Mouse (Mus musculus) heart, adult 18-20 months (tissue): ENCODE results near the gene Asdurf. TPM values are rescaled to one million over a fixed set of nuclear protein-coding genes. Genes with fewer than 3 reads are reported as not detected.
"Not testable (repeated sequence)": the region's sequence is repeated elsewhere in the genome, so short reads cannot be mapped to it uniquely, and the experiment has no call there.

Source experiments
- DNase-seq, 2 experiments: peaks; one replicate each; pipeline ENCODE4 v3.0.0; 2021 to 2022; ENCODE audit warnings: mixed read lengths in 1 of 2
- long read RNA-seq, 2 experiments: library from polyadenylated mRNA; stranded (forward); transcript quantifications; one replicate each; pipeline ENCODE4 v2.0.0; 2021
- total RNA-seq, 2 experiments: library from RNA; stranded (reverse); gene quantifications; 2 replicates each; pipeline ENCODE4 v1.2.3; 2021

Gene Asdurf
- total RNA-seq, result not detected
- long read RNA-seq, experiment 1, partial matches to known transcripts, result 0 of 4 reads
- long read RNA-seq, experiment 1, other reads (novel, unspliced or antisense), result 0 of 4 reads
- long read RNA-seq, experiment 2, partial matches to known transcripts, result 0 of 1 reads
- long read RNA-seq, experiment 2, other reads (novel, unspliced or antisense), result 0 of 1 reads

DNA sequence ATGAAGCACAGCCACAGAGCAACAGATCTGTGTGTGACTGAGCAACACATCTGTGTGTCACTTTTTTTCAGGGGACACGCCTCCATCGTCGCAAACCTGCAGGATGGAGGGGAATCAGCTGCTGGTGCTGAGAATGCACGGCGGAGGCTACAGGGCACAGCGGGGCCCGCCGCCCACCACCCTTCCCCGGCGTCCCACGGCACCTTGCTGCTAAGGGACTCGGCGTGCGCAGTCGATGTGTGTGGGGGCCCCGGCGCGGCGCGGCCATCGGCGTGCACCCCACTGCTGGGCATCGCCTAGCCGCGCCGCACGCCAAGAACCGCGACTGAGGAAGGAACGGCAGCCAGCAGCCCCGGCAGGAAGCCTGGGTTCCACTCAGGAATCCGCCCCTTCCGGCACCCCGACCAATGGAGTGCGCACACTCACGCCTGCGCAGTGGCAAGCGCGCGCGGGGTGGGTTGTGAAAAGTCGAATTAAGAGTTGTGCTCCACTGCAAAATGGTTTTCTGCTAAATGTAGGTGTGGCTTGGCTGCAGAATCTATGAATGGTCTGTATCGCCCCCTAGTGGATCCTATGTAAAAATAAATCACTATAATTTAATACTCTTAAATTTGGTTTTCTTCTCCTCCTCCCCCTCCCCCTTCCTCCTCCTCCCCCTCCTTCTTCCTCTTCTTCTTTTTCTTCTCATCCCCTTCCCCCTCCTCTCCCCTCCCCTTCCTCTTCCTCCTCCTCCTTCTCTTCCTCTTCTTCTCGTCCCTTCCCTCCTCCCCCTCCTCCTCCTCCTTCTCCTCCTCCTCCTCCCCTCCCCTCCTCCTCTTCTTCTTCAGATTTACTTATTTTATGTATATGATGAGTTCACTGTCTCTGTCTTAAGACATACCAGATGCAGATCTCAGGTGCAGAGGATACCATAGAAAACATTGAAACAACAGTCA lies at the start of gene Asdurf, which contains the start of the genes Gm28551 and Asnsd1:
Gene Asdurf (minus strand): TSS at position 293 of the 935 bp plus-strand sequence.
Gene Gm28551 (minus strand): TSS at position 341 of the 935 bp plus-strand sequence.
Gene Asnsd1 (minus strand): TSS at position 426 of the 935 bp plus-strand sequence.
- peak; percentile 98 to 100 for DNase-seq

DNA sequence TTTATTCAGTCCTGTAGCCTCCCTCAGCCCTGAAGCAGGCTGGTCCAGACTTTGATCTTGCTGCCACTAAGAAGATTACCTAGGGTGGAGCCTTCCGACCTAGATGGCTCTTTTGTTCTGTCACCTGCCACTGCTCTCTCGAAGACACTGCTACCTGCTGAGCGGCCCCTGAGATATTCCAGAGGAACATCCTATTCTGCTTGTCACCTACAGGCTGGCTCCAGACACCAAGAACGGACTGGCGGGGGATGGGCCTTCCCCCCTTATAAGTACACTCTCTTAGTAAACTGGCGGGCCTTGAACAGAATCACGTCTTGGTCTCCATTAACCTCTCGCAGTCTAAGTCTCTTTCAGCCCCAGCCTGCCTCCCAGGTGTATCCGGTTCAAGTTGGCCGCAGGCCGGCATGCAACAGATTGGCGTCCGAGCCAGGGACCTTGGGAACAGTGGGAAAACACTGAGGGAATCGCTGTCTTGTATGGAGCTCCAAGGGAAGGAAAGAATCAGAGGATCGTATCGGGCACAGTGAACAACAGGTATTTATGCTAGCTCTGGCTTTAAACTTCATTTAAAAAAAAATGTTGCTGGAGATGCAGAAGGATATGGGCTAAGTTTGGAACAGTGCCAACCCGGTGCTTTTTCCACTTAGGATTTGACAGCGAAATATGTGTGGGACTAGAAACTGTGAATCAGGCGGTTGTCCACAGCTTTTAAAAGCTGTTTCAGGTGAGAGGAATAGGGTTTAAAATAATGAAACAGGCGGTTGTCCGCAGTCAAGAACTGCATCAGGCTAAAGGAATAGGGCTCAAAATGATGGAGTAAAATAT lies 41.7 kb upstream of the Asdurf start:
- DNase-seq, result peak; percentile 8 to 15

DNA sequence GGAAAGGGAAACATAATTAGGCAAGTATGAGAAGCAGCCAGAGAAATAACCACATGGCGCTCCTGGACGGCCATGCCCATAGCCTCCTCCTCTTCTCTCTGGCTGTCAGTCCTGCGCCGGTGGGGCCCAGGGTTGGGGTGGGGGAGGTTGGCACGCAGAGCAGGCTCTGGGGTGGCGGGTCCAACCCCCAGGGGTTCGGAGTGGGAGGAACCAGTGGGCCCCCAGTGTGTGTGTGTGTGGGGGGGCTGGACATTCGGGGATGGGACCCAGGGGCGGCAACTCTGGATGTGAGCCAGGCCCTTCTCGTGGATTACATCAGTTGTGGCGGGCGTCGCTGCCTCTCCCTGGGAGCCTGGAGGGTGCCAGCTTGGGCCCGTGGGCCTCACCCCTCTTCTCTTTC lies 36.3 kb upstream of the Asdurf start:
- no peak for DNase-seq

DNA sequence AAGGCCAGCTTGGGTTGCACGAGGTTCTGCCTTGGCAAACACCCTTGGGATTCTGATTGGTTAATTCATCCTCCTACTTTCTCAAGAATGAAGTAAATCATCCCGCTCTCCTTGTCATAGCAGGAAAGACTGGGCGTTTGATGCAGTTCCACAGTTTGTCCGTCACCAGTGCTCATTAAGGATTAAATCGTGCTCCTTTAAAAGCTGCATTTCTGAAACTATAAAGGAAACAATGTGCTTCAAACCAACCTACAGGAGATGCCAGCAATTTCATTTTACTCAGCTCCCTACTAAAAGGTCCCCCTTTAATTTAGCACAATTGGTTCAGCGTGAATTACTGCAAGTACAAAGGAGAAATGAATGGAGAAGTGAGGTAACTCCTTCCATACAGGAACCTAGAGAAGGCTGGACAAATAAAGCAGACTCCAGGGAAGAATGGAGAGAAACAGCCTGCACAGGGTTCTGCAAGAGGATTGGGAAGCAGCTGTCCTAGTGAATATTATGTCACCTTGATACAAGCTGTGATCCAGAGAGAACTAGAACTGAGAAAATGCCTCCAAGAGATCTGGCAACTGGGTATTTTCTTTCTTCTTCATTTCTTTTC lies 31.8 kb upstream of the Asdurf start:
- DNase-seq, result no peak

DNA sequence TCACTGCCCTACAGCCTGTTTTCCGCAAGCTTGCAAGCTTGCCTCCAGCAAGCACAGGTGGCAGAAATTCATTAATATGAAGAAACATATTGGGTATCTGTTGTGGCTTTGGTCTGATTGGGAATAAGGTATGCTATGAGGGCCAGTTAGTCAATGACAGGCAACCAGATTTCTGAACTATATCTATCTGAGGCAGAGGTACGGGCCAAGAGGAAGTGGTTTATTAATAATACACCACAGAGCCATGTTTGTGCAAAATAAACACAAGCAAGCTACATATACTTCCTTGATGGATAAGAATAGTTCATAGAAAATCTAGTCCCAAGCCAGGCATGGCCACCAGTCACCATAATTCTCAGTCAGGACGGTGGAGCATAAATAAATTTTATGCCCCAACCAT lies 25.3 kb upstream of the Asdurf start:
- no peak for DNase-seq

DNA sequence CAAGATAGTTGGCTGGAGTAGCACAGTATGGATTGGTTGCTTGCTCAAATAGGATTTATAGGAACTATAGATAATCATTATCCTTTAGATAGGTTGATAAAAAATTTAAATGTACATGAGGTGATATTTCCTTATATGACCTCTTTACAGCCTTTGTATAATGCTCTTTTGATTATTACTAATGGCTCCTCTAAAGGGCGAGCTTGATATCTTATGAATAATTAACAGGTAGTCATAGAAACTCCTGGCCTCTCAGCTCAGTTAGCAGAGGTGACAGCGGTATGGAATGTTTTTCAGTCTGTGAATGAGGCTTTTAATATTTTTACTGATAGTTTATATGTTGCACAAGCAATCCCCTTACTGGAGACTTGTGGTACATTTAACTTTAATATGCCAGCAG lies 23.5 kb upstream of the Asdurf start:
- not testable (repeated sequence) for DNase-seq

DNA sequence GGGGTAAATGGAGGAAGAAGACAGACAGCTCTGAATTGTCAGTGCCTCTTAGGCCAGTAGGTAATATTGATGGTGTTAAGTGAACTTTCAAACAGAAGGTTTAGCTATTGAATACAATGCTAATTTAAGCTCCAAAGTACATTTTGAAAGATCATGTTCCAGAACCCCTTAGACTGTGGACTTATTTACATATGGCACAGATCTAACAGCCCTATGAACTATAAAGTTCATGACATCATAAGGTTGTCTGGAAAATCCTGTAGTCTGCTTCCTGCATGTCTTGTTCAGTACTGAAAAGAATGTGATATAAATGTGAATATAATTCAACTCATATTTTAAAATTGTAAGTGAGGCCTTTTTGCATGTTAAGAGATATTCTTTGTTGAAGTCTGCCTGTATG lies 6.6 kb upstream of the Asdurf start:
- no peak for DNase-seq

DNA sequence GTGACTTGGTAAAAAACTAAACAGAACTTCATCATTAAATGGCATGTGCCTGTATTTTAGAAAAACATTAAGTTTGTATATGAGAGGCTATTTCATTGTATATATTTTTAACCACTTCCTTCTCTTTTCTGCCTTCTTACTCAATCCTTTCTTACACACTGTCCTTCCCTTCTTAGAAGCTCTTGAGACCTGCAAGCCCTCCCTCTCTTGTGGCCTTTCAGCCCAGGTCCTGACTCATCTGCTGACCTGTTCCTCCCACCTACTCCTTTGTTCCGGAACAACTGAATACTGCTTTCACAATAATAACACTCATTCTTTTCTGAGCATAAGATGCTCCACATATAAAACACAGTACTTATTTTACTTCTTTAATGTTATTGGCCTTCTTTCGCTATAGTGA lies 11.3 kb downstream of the Asdurf start:
- DNase-seq, result no peak

DNA sequence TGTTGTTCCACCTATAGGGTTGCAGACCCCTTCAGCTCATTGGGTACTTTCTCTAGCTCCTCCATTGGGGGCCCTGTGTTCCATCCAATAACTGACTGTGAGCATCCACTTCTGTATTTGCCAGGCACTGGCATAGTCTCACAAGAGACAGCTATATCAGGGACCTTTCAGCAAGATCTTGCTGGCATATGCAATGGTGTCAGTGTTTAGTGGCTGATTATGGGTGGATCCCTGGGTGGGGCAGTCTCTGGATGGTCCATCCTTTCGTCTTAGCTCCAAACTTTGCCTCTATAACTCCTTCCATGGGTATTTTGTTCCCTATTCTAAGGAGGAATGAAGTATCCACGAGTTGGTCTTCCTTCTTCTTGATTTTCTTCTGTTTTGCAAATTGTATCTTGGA lies 15.0 kb downstream of the Asdurf start:
- not testable (repeated sequence) for DNase-seq

DNA sequence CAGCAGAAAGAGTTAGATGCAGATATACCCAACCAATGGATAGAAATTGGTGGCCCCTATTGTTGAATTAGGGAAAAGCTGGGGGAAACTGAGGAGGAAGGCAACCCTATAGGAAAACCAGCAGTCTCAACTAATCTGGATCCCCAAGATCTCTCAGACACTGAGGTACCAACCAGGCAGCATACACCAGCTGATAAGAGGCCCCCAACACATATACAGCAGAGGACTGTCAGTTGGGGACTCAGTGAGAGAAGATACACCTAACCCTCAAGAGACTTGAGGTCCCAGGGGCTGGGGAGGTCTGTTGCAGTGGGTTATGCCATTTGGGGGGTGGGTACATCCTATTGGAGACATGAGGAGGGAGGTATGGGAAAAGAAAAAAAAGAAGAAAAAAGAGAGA lies 17.0 kb downstream of the Asdurf start:
- no peak for DNase-seq

DNA sequence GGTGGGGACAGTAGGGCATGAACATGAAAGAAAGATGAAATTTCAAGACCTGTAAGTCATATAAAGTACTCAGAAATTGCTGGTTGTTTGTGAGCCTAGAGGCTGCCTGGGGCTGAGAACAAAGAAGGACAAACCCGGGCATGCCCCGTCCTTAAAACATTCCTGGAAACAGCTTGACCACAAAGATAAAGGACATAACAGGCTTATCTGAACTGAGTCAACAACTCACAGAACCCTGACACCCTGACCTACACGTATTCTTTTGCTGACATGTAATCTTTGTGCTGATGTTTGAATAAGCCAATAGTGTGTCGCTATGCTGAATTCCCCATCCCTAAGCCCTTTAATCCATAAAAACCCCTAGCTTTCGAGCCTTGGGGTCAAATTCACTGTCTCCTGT lies 18.9 kb downstream of the Asdurf start:
- not testable (repeated sequence) for DNase-seq

DNA sequence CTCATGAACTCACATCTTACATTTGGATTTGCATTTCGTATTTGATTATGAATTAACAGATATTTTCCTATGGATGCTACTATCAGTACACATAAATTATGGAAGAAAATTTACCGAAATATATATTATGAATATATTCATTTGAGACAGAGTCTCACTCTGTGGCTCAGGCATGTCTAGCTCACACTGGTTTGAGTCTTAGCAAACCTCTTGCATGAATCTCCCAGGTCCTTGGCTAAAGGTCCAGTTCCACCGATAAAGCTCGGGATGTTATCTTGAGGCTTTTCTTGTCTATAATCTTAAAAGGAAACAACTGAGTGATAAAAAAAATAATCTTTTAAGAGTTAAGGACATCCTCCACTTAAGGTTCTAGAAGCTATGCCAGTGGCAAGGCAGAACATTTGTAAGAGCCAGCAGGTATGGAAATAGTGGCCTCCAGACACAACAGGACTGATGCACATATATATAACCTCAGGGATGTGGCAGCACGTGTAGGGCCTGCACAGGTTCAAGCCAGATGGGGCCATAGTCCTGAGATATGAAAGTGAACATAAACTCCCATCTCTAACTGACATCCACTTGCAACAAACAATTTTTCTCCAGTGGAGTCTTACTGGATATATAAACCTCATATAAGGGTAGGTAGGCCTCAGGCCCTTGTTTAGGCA lies 27.5 kb downstream of the Asdurf start:
- DNase-seq, result no peak

DNA sequence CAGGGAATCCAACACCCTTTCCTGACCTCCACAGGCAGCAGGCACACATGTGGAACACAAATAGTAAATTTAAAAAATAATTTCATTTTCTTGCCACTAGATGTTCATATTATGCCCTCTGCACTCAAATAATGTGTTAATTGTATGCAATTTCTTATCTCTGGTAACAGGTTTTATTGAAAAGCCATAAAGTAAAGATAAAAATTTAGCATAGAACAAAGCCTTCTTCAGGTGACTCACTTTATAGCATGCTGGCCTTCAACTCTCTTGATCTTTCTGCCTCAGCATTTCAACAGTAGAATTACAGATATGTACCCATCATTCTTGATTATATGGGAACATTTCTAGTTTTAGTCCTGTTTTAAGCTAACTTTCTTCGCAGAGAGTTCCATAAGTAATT lies 28.1 kb downstream of the Asdurf start:
- no peak for DNase-seq

DNA sequence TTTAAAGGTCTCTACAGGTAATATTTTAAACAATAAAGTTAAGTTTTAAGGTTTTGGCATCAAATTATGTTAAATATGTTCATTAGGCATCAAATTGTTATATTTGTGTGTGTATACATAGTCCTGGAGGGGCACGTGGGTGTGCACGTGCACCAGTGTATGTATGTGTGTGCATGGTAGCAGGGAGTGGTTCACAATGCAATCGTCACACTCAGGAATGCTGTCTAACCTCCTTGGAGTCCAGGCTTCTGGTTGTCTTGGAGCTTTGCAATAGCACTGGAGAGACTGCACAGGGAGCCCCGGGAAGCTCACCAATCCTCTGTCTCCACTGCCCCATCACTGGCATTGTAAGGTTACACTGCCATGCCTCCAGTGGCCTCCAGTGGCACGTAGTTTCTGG lies 29.2 kb downstream of the Asdurf start:
- DNase-seq, result no peak

DNA sequence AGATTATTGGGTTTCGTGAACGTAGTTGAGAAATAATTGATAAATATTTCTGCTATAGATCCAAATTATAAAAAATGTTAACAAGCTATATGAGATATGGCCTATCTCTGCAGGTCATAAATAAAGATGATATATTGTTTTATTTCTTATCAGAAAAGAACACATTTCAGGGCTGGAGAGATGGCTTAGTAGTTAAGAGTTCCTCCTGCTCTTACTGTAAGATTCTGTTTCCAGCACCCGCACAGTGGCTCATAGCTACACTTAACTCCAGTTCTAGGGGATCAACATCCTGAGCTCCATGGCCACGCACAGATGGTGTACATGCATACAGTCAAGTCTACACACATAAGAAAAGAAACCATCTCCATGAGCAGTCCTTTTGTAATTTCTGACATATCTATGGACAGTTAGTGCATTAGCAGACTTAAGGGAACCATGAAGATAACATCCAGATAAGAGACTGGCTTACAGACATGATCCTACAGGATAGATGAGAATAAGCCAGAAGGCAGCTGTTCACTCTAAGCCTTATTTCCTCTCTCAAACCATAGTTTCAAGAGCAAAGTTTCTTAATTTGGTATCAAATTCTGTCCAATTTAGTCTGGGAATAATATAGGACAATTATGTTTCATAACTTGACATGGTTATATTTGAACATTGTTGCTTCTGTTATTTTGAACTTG lies 30.6 kb downstream of the Asdurf start:
- DNase-seq, result no peak

DNA sequence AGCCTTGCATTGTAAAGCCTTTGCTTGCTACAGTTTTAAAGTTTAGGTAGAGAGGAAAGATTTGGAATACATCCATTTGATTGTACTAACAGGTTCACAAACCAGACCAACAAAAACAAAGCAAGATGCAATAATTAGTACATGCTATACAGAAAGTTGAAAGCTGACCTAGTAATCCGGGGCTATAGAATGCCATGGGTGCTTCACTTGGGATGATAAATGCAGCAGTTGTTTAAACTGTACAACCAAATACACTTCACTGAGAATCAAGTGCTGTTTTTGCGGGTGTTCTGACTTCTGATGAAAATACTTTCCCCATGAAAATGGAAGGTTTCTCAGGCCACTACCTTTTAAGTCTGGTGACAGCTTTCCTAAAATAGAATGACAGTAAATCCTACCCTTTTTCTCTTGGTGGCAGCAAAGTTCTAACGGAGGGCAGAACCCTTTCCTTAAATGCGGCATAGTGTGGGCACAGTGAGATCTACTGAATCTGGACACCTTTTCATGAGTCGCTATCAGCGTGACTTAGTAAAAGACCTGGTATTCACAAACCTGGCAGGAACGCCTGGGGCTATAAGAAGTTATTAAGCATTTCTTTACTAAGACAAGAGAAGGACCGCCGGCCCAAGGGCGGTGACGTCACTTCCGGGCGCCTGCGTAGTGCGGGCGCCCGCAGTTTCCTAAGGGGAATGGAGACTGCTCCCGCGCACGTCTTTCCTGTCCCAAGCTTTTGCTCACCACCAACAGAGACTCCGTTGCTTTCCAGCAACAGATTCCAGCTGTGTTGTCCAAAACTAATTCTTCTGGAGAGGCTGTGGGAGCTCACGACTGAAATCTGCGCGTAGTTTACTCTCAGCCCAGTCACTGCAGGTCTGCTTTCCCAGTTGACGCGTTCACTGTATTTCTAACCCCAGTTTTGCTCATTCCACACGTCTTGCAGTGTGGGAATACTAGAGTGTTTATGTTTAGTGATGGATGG lies 39.1 kb downstream of the Asdurf start, which contains the start of gene Osgepl1:
Gene Osgepl1 (plus strand): TSS at position 636 of the 979 bp plus-strand sequence.
- DNase-seq, result peak; percentile 90 to 92

DNA sequence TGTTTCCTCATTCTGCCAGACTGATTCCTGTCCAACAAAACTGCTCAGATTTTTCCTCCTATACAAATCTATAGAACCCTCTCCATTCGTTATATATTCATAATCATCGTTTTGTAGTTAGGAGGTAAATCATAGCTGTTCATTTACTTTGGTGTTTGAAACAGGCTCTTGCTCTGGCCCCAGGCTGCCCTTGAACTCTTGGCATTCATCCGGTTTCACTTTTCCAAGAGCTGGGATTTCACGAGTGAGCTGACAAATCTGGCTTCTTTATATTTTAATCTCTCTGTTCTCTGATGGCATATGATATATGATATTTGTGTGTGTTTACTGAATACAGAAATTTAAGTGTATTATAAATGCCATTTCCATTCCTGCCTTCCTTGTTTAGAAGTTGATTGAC lies 51.9 kb downstream of the Asdurf start:
- no peak for DNase-seq
